Mouse (Mus musculus) retina, postnatal 7 days (tissue): Measurements from ENCODE around the gene Samd4b.

Source experiments
- DNase-seq: peaks from one replicate; pipeline ENCODE4 v3.0.0-alpha.2; 2012; ENCODE audit warnings: low read depth, low spot score

Gene Samd4b

GRCm38 (mm10) chr7:28377190-28378065 lies 220.5 kb downstream of the Samd4b start:
- no peak for DNase-seq

- DNase-seq, result no peak
These were observed 221.8 kb downstream of the Samd4b start for GRCm38 (mm10) chr7:28376011-28376771.

- DNase-seq, result no peak
These were observed 222.6 kb downstream of the Samd4b start for GRCm38 (mm10) chr7:28375176-28375921.

GRCm38 (mm10) chr7:28374647-28375046 lies 223.3 kb downstream of the Samd4b start:
- no peak for DNase-seq

GRCm38 (mm10) chr7:28373891-28374495 lies 224.0 kb downstream of the Samd4b start:
- no peak for DNase-seq

GRCm38 (mm10) chr7:28373131-28373581 lies 224.8 kb downstream of the Samd4b start:
- DNase-seq, result peak; percentile 80

GRCm38 (mm10) chr7:28372251-28373108 lies 225.5 kb downstream of the Samd4b start, which contains the start of gene Plekhg2:
Gene Plekhg2 (minus strand): TSS chr7:28372599.
- peak; percentile 91 for DNase-seq

GRCm38 (mm10) chr7:28371514-28371989 lies 226.4 kb downstream of the Samd4b start:
- DNase-seq, result no peak

- no peak for DNase-seq
These were observed 226.9 kb downstream of the Samd4b start for GRCm38 (mm10) chr7:28370977-28371513.

- DNase-seq, result no peak
These were observed 227.9 kb downstream of the Samd4b start for GRCm38 (mm10) chr7:28370051-28370450.

GRCm38 (mm10) chr7:28368276-28368920 lies 229.5 kb downstream of the Samd4b start:
- DNase-seq, result no peak

GRCm38 (mm10) chr7:28367663-28368275 lies 230.2 kb downstream of the Samd4b start:
- DNase-seq, result no peak

GRCm38 (mm10) chr7:28362441-28363060 lies 235.4 kb downstream of the Samd4b start:
- DNase-seq, result no peak

GRCm38 (mm10) chr7:28361647-28362341 lies 236.2 kb downstream of the Samd4b start:
- DNase-seq, result no peak

GRCm38 (mm10) chr7:28360291-28360690 lies 237.7 kb downstream of the Samd4b start:
- DNase-seq, result no peak

GRCm38 (mm10) chr7:28359854-28360253 lies 238.1 kb downstream of the Samd4b start:
- DNase-seq, result no peak

- DNase-seq, result no peak
These were observed 239.5 kb downstream of the Samd4b start for GRCm38 (mm10) chr7:28358431-28358830.

- no peak for DNase-seq
These were observed 240.0 kb downstream of the Samd4b start for GRCm38 (mm10) chr7:28357984-28358383.
